Mouse (Mus musculus): ENCODE data around the gene Ubtd1. TPM values are rescaled to one million over a fixed set of nuclear protein-coding genes. Genes with fewer than 3 reads are reported as not detected.
"Not testable (repeated sequence)": the region's sequence is repeated elsewhere in the genome, so short reads cannot be mapped to it uniquely, and the experiment has no call there.

Gene Ubtd1
- polyA plus RNA-seq, 1 experiment = 20.9 TPM

DNA sequence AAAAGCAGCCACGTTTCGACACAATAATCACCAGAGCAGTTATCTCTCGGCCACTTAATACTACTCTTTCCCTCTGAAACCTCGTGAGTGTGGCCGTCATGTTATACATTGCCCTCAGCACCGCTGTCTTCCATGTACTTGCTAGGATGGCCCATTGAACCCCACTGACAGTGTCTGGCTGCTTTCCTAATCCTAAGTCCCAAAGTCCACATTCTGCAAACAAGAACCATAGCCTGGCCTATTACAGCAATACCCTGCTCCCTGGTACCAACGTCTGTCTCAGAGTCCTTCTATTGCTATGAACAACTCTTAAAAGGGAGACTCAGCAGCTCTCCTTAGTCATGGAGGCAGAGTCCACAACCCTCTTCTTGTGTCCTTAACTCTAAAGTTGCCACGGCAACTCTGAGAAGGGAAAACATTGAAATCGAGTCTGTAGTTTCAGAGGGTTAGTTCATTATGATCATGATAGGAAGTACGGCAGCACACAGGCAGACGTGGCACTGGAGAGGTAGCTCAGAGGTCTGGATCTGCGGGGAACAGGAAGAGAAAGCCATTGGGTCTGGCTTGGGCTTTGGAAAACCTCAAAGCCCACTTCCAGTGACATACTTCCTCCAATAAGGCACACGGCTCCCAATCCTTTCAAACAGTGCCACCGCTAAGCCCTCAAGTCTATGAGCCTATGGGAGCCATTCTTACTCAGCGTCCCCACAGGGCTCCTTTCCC lies 90.5 kb downstream of the Ubtd1 start:
- no peak for DNase-seq (ENCODE audit: low read depth)
- TF ChIP-seq CTCF (IDR thresholded peaks at IDR 0.05; ENCODE audit: borderline replicate concordance, extremely low read depth, insufficient read depth, insufficient read length) (no peak), POLR2A (IDR thresholded peaks at IDR 0.05; ENCODE audit: borderline replicate concordance, extremely low read depth, insufficient read depth, insufficient read length, poor library complexity, severe bottlenecking) (no peak)

DNA sequence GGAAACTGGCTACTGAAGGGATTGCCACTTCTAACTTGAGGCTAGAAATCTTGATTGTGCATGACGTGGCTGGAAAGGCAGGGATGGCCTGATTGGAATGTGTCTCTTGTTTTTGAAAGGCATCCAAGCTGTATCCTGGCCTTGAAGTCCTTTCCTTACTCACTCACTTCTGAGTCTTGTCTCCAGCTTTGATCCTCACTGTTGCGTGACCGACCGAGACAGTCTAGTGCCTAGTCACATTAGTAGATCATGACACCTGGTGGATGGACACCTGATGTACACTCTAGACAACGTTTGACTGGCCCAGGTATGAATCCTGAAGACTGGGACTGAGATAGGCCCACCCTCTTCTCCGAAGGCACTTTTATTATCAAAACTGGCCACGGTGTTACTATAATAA lies 91.2 kb downstream of the Ubtd1 start:
- TF ChIP-seq POLR2A (IDR thresholded peaks at IDR 0.05; ENCODE audit: borderline replicate concordance, extremely low read depth, insufficient read depth, insufficient read length, poor library complexity, severe bottlenecking) (no peak), CTCF (IDR thresholded peaks at IDR 0.05; ENCODE audit: borderline replicate concordance, extremely low read depth, insufficient read depth, insufficient read length) (no peak)
- no peak for DNase-seq (ENCODE audit: low read depth)

DNA sequence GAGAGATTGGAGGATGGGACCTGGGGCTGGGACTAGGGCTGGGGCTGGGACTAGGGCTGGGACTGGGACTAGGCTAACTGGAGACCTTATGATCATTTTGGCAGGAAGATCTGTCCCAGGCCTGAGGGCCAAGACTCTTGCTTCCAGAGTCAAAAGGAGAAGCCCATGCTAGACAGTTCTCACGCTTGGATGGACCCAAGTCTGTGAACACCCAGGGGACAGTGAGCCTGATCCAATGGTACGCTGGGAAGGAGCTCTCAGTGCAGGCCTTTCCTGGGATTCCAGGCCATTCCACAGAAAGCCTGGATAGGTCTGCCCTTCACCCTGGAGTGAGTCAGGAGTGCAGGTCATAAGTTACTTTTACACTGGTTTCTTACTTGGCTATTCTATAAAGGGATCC lies 93.5 kb downstream of the Ubtd1 start:
- DNase-seq (ENCODE audit: low read depth) = no peak
- TF ChIP-seq CTCF (IDR thresholded peaks at IDR 0.05; ENCODE audit: borderline replicate concordance, extremely low read depth, insufficient read depth, insufficient read length) (no peak), POLR2A (IDR thresholded peaks at IDR 0.05; ENCODE audit: borderline replicate concordance, extremely low read depth, insufficient read depth, insufficient read length, poor library complexity, severe bottlenecking) (no peak)

DNA sequence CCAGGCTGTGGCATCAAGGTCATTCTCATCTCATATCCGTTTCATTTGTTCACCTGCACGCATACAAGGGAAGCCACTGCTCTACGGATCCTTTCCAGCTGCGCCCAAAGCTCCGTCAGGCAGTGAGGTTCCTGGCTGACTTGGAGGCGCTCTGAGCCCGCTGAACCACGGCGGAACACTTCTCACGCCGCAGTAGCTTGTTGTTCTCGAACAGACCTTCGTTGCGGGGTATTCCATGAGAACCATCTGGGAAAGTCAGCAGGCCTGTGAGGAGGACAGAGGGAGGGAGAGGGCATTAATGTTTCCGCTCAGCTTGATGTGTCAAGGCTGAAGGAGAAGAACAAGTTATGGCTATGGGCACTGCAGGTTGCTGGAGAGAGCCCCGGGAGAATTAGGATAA lies 94.4 kb downstream of the Ubtd1 start:
- TF ChIP-seq POLR2A (IDR thresholded peaks at IDR 0.05; ENCODE audit: borderline replicate concordance, extremely low read depth, insufficient read depth, insufficient read length, poor library complexity, severe bottlenecking) (no peak), CTCF (IDR thresholded peaks at IDR 0.05; ENCODE audit: borderline replicate concordance, extremely low read depth, insufficient read depth, insufficient read length) (no peak)
- DNase-seq (ENCODE audit: low read depth) = no peak

DNA sequence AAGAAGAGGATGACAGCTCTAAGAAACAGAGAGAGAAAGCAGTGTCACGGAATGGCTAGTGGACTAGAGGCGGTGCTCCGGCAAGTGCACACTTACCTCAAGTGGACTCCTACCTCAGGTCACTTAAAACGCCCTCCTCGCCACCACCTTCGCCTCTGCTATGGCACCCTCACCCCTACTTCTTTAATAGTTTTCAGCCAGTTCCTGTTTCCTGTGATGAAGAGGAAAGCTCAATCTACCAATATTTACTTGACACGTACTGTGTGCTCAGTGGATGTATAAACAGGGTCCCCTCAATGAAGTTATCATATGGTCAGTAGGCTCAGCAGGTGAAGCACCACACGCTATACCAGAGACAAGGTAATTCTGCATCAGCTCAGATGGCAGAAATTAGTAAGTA lies 97.0 kb downstream of the Ubtd1 start:
- TF ChIP-seq CTCF (IDR thresholded peaks at IDR 0.05; ENCODE audit: borderline replicate concordance, extremely low read depth, insufficient read depth, insufficient read length) = no peak
- no peak for TF ChIP-seq POLR2A (IDR thresholded peaks at IDR 0.05; ENCODE audit: borderline replicate concordance, extremely low read depth, insufficient read depth, insufficient read length, poor library complexity, severe bottlenecking)
- DNase-seq (ENCODE audit: low read depth) = no peak

DNA sequence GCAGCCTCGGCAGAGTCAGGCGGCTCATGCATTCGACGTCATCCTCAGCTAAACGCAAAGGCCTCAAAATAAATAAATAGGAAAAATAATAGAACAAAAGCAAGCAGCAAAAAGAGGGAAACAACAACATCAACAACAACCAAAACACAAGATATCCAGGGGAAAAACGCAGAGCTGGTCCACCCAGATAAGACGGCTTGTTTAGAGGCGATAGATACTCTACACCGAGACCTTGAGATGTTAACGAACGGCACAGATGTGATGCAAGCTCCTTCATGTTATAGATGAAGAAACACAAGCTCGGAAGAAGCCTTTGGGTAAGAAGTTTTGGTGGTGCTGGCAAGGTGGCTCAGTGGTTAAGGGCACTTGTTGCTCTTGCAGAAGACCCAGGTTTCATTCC lies 97.4 kb downstream of the Ubtd1 start:
- TF ChIP-seq POLR2A (IDR thresholded peaks at IDR 0.05; ENCODE audit: borderline replicate concordance, extremely low read depth, insufficient read depth, insufficient read length, poor library complexity, severe bottlenecking) (no peak), CTCF (IDR thresholded peaks at IDR 0.05; ENCODE audit: borderline replicate concordance, extremely low read depth, insufficient read depth, insufficient read length) (no peak)
- DNase-seq (ENCODE audit: low read depth) = no peak

DNA sequence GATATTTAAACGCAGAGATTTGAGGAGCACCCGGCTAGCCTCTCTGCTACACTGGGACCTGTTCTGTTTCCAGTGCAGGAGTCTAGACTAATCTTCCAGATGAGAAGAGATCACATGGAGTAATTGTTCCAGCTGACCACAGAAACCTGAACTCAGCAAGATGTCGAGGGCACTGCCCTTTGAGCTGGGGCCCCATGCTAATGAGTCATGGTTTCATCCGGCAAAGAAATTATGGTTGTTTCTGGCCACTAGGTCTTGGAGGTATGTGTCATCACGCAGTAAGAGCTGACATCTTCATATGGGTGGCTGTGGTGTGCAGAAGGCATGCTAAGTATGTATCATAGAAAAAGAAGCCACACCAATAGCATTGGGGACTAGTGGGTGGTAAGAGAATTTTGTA lies 98.4 kb downstream of the Ubtd1 start:
- no peak for TF ChIP-seq POLR2A (IDR thresholded peaks at IDR 0.05; ENCODE audit: borderline replicate concordance, extremely low read depth, insufficient read depth, insufficient read length, poor library complexity, severe bottlenecking)
- TF ChIP-seq CTCF (IDR thresholded peaks at IDR 0.05; ENCODE audit: borderline replicate concordance, extremely low read depth, insufficient read depth, insufficient read length) = no peak
- DNase-seq (ENCODE audit: low read depth) = no peak

DNA sequence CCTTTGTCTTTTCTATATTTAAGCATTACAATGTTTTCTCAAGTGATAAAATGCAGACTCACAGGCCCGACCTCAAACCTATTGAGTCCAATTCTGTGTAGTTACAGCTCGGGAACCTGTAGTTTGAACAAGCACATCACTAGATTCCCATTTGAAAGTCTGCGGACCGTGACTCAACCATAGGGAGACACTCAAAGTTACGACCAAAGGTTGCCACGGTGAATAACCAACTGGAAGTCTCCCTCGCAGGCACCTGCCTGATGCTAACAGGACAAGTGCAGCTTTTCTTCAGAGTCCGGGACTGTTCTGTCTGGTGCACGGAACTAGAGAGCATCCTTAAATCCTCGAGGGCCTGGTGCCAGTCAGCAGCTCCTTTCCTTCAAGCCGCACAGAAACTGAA lies 98.9 kb downstream of the Ubtd1 start:
- no peak for TF ChIP-seq POLR2A (IDR thresholded peaks at IDR 0.05; ENCODE audit: borderline replicate concordance, extremely low read depth, insufficient read depth, insufficient read length, poor library complexity, severe bottlenecking)
- no peak for TF ChIP-seq CTCF (IDR thresholded peaks at IDR 0.05; ENCODE audit: borderline replicate concordance, extremely low read depth, insufficient read depth, insufficient read length)
- no peak for DNase-seq (ENCODE audit: low read depth)

DNA sequence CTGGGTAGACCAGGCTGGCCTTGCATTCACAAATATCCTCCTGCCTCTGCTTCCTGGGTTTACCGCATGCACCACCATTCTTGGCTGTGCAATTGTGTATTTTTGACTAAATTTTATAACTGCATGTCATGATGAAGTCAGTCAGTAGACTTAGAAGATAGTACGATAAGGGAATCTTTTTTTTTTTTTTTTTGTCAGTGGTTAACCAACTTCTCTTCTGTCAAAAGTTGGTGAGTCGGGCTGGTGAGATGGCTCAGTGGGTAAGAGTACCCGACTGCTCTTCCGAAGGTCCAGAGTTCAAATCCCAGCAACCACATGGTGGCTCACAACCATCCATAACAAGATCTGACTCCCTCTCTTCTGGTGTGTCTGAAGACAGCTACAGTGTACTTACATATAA lies 100.0 kb downstream of the Ubtd1 start:
- DNase-seq (ENCODE audit: low read depth) = not testable (repeated sequence)

Other genes with a start within 250 kb of the Ubtd1 start
- gene Slit1, start 238.1 kb upstream of the Ubtd1 start, polyA plus RNA-seq (2012; rRNA removed) = 31.8 and 51.5 TPM in 2 replicates
- 10.4 and 13.3 TPM in 2 replicates for gene Arhgap19, start 179.7 kb upstream of the Ubtd1 start, polyA plus RNA-seq (2012; rRNA removed)
- gene Frat1, start 151.8 kb upstream of the Ubtd1 start, polyA plus RNA-seq (2012; rRNA removed) = 12.0 and 14.8 TPM in 2 replicates
- gene Frat2, start 133.6 kb upstream of the Ubtd1 start, polyA plus RNA-seq (2012; rRNA removed) = 14.6 and 16.5 TPM in 2 replicates
- gene Rrp12, start 85.6 kb upstream of the Ubtd1 start, polyA plus RNA-seq (2012; rRNA removed) = 14.7 and 17.1 TPM in 2 replicates
- gene Pgam1, start 69.8 kb upstream of the Ubtd1 start, polyA plus RNA-seq (2012; rRNA removed) = 420 and 445 TPM in 2 replicates
- 30.5 and 31.5 TPM in 2 replicates for gene Exosc1, start 48.3 kb upstream of the Ubtd1 start, polyA plus RNA-seq (2012; rRNA removed)
- gene Zdhhc16, start 48.3 kb upstream of the Ubtd1 start, polyA plus RNA-seq (2012; rRNA removed) = 85.1 and 121 TPM in 2 replicates
- gene Mms19, start 606 bp upstream of the Ubtd1 start, polyA plus RNA-seq (2012; rRNA removed) = 66.3 and 88.7 TPM in 2 replicates
- 0.34 and 0.38 TPM in 2 replicates for gene Ankrd2, start 54.2 kb downstream of the Ubtd1 start, polyA plus RNA-seq (2012; rRNA removed)
- 1.2 and 1.7 TPM in 2 replicates for gene Hoga1, start 63.8 kb downstream of the Ubtd1 start, polyA plus RNA-seq (2012; rRNA removed)
- 0.09 and 0.29 TPM in 2 replicates for gene 4933411K16Rik, start 70.5 kb downstream of the Ubtd1 start, polyA plus RNA-seq (2012; rRNA removed)
- gene Morn4, start 104.6 kb downstream of the Ubtd1 start, polyA plus RNA-seq (2012; rRNA removed) = 128 and 144 TPM in 2 replicates
- 41.3 and 44.6 TPM in 2 replicates for gene Pi4k2a, start 108.7 kb downstream of the Ubtd1 start, polyA plus RNA-seq (2012; rRNA removed)
- gene Avpi1, start 147.3 kb downstream of the Ubtd1 start, polyA plus RNA-seq (2012; rRNA removed) = 4.5 and 5.4 TPM in 2 replicates
- 15.2 and 16.7 TPM in 2 replicates for gene Marveld1, start 165.6 kb downstream of the Ubtd1 start, polyA plus RNA-seq (2012; rRNA removed)
- gene Zfyve27, start 182.2 kb downstream of the Ubtd1 start, polyA plus RNA-seq (2012; rRNA removed) = 104 and 141 TPM in 2 replicates
- 4.5 and 4.6 TPM in 2 replicates for gene Sfrp5, start 220.5 kb downstream of the Ubtd1 start, polyA plus RNA-seq (2012; rRNA removed)